ENCODE assay signal across 27 mouse cellular contexts in the genomic region with DNA sequence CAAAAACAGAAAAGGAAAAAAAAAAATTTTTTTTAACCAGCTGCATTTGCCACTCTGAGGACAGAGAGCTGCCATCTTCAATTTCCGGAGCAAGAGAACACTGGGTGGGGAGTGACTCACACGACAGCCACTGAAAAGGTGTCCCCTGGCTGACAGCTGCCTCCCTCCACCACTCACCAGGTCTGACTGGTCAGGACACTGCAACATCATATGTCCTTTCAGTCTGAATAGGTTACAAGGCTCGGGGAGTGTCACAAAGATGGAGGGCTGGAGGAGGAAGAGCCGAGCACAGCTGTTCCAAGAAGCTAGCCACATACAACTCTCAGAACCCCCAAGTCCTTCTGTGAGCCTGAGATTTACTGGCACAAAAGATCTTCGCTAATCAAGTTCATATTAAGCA.
DNase-seq lines count a peak whose midpoint lies in the region; ATAC-seq and TF ChIP-seq lines count a peak whose summit lies in the region.
"Had no signal": no experiment of that assay in that cellular context is flagged by ENCODE, and none has a peak within 500 bp of the region (broad histone marks: within the 10 kb centered on the region; RNA-seq: fewer than 3 reads in every experiment).

No protein-coding gene starts in this region.

- H3K4me2 ChIP-seq in embryonic facial prominence, embryonic 15.5 days (replicated peaks), result no peak overlapping the region
- no peak overlapping the region for H3K4me2 ChIP-seq in neural tube, embryonic 13.5 days
- no peak overlapping the region for H3K4me2 ChIP-seq in neural tube, embryonic 15.5 days
- H3K4me2 ChIP-seq: heart, embryonic 13.5 days; hindbrain, embryonic 15.5 days had no signal

- H3K36me3 ChIP-seq in embryonic facial prominence, embryonic 15.5 days, result no peaks in the 10 kb centered on the region
- peaks cover 16% of the 10 kb centered on the region for H3K36me3 ChIP-seq in embryonic facial prominence, embryonic 10.5 days (replicated peaks)
- peaks cover 12% of the 10 kb centered on the region; the same call in 1 of the 2 replicates for H3K36me3 ChIP-seq in neural tube, embryonic 13.5 days
- 0 out of 2 replicates have a peak, but pooled peaks cover 2% of the 10 kb centered on the region for H3K36me3 ChIP-seq in neural tube, embryonic 15.5 days
- H3K36me3 ChIP-seq: G1E; hindbrain, embryonic 15.5 days had no signal

- no peak overlapping the region for H3K4me3 ChIP-seq in embryonic facial prominence, embryonic 15.5 days (replicated peaks)
- H3K4me3 ChIP-seq in embryonic facial prominence, embryonic 10.5 days, result no peak overlapping the region
- no peak overlapping the region for H3K4me3 ChIP-seq in lung, adult 2 months (replicated peaks; ENCODE audit: extremely low read depth, low read depth, low read length)
- no peak overlapping the region for H3K4me3 ChIP-seq in neural tube, embryonic 13.5 days
- H3K4me3 ChIP-seq in neural tube, embryonic 15.5 days (replicated peaks), result no peak overlapping the region
- H3K4me3 ChIP-seq: gastrocnemius, adult 2 months; heart, embryonic 13.5 days; hindbrain, embryonic 15.5 days had no signal

- TF ChIP-seq POLR2A in lung, adult 2 months (IDR thresholded peaks at IDR 0.05; ENCODE audit: borderline replicate concordance, extremely low read depth, low read depth, low read length), result no peak

- no peaks in the 10 kb centered on the region for H3K9me3 ChIP-seq in embryonic facial prominence, embryonic 15.5 days (replicated peaks)
- H3K9me3 ChIP-seq in embryonic facial prominence, embryonic 10.5 days, result no peaks in the 10 kb centered on the region
- H3K9me3 ChIP-seq in neural tube, embryonic 13.5 days, result no peaks in the 10 kb centered on the region
- H3K9me3 ChIP-seq in neural tube, embryonic 15.5 days (replicated peaks), result no peaks in the 10 kb centered on the region
- H3K9me3 ChIP-seq: G1E; heart, embryonic 13.5 days; hindbrain, embryonic 15.5 days had no signal

- ATAC-seq in embryonic facial prominence, embryonic 15.5 days (ENCODE audit: insufficient number of reproducible peaks, low FRiP score, low TSS enrichment, low read depth), result no peak
- no peak for ATAC-seq in neural tube, embryonic 13.5 days (ENCODE audit: low read depth)
- no peak for ATAC-seq in neural tube, embryonic 15.5 days (ENCODE audit: low FRiP score)
- ATAC-seq: forebrain, embryonic 14.5 days; forebrain, postnatal 0 days; Patski had no signal

- H3K27me3 ChIP-seq in embryonic facial prominence, embryonic 15.5 days, result no peaks in the 10 kb centered on the region
- H3K27me3 ChIP-seq in embryonic facial prominence, embryonic 10.5 days (replicated peaks; ENCODE audit: low read depth, poor library complexity, severe bottlenecking), result no peaks in the 10 kb centered on the region
- H3K27me3 ChIP-seq in neural tube, embryonic 13.5 days, result no peaks in the 10 kb centered on the region
- H3K27me3 ChIP-seq in neural tube, embryonic 15.5 days (replicated peaks), result no peaks in the 10 kb centered on the region
- H3K27me3 ChIP-seq: CH12.LX; heart, embryonic 13.5 days; hindbrain, embryonic 15.5 days; Patski had no signal

- no peak for TF ChIP-seq CTCF in lung, adult 2 months (IDR thresholded peaks at IDR 0.05; ENCODE audit: insufficient read depth, low read length)

- no peak for DNase-seq in embryonic facial prominence, embryonic 10.5 days (ENCODE audit: low spot score)
- peak; percentile 32 for DNase-seq in kidney, postnatal 10 days
- DNase-seq in kidney, postnatal 36 days, result no peak
- DNase-seq in lung, postnatal 10 days, result peak; percentile 25
- DNase-seq in lung, adult 2 months, result no peak
- DNase-seq: adrenal gland, postnatal 10 days; adrenal gland, postnatal 36 days; B cell, adult 2 months; cerebellum, adult 18-20 months; cerebellum, adult 9-10 months; cerebellum, postnatal 14 days; embryo, embryonic 11 days; forebrain, postnatal 0 days; gastrocnemius, adult 2 months; gastrocnemius, postnatal 14 days; heart, adult 18-20 months; heart, postnatal 14 days; heart, postnatal 4 days had no signal

- 57% methylated on average over 5 of the region's 5 CpGs for WGBS in embryonic facial prominence, embryonic 15.5 days
- 78% methylated on average over 5 of the region's 5 CpGs for WGBS in embryonic facial prominence, embryonic 10.5 days
- WGBS in lung, adult 2 months, result 52% methylated on average over 5 of the region's 5 CpGs
- 71% methylated on average over 5 of the region's 5 CpGs for WGBS in neural tube, embryonic 13.5 days
- WGBS in neural tube, embryonic 15.5 days, result 51% methylated on average over 5 of the region's 5 CpGs

- H3K27ac ChIP-seq in embryonic facial prominence, embryonic 15.5 days (replicated peaks), result 0 out of 2 replicates have a peak overlapping the region, but pooled peaks have one; percentile 17
- H3K27ac ChIP-seq in embryonic facial prominence, embryonic 10.5 days (replicated peaks), result no peak overlapping the region
- 0 out of 2 replicates have a peak overlapping the region, but pooled peaks have one; percentile 53 for H3K27ac ChIP-seq in neural tube, embryonic 13.5 days (replicated peaks)
- H3K27ac ChIP-seq in neural tube, embryonic 15.5 days (replicated peaks), result no peak overlapping the region
- H3K27ac ChIP-seq: gastrocnemius, adult 2 months; heart, embryonic 13.5 days; hindbrain, embryonic 15.5 days had no signal

- no peak overlapping the region for H3K9ac ChIP-seq in embryonic facial prominence, embryonic 15.5 days
- H3K9ac ChIP-seq in neural tube, embryonic 13.5 days, result no peak overlapping the region
- H3K9ac ChIP-seq in neural tube, embryonic 15.5 days (replicated peaks), result no peak overlapping the region
- H3K9ac ChIP-seq: forebrain, postnatal 0 days; heart, embryonic 13.5 days; hindbrain, embryonic 15.5 days had no signal

- peaks cover 28% of the 10 kb centered on the region for H3K4me1 ChIP-seq in embryonic facial prominence, embryonic 15.5 days
- H3K4me1 ChIP-seq in embryonic facial prominence, embryonic 10.5 days, result peaks cover 37% of the 10 kb centered on the region
- no peaks in the 10 kb centered on the region for H3K4me1 ChIP-seq in lung, adult 2 months (ENCODE audit: control insufficient read depth, insufficient read depth, low read length)
- peaks cover 38% of the 10 kb centered on the region for H3K4me1 ChIP-seq in neural tube, embryonic 13.5 days (replicated peaks)
- peaks cover 21% of the 10 kb centered on the region for H3K4me1 ChIP-seq in neural tube, embryonic 15.5 days

Comparison
In these comparisons a context has a peak if more than half of its experiments do, and no peak if none do; other contexts are left out.
1. H3K27ac ChIP-seq: peak in embryonic facial prominence, embryonic 15.5 days (single experiment) and neural tube, embryonic 13.5 days (single experiment); none in embryonic facial prominence, embryonic 10.5 days (single experiment) and neural tube, embryonic 15.5 days (single experiment).
2. DNase-seq: peak in kidney, postnatal 10 days (single experiment) and lung, postnatal 10 days (single experiment); none in embryonic facial prominence, embryonic 10.5 days (single experiment), kidney, postnatal 36 days (0 of 2) and lung, adult 2 months (single experiment).